Mouse (Mus musculus): ENCODE measurements at regions not wholly inside any gene's neighbourhood (a gene's known extent, or its start where the extent isn't known, plus 50 kb on each side); places are given as distances from the start of the nearest gene placed in this dataset.

DNA sequence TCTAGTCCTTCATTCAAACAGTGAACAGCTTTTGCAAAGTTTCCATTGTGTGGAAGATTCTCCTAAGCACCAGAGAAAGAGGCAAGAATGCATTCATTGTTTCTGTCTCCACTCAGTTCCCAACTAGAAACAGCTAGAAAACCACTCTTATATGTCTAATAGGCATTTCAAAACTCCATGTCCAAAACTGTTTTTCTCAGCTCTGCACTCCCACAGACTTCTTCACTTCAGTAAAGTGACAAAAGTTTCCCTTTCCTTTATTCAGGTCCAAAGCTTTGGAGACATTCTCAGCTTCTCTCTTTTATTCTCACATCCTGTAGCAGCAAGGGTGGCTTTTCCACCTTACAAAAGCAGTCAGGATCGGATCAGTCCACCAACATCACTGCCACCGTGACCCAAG lies 166.0 kb downstream of the Mreg start:
- DNase-seq (ENCODE audit: low spot score in 2 of 2): no peak

DNA sequence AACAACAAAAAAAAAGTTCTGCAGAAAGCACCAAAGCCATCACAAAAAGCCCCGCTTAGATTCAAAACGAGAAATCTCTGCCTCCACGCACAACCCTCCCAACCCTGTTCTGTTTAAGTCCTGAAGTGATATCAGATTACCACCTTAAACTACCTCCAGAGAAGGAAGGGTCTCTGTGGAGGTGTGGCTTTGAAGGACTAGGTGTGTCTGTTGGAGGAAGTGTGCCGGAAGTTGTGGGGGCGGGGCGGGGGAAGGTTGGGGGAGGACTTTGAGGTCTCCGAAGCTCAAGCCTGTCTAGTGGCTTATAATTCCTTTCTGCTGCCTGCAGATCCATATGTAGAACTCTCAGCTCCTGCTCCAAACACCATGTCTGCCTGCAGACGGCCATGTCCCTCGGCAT lies 173.6 kb downstream of the Mreg start:
- DNase-seq (ENCODE audit: low spot score in 2 of 2): no peak

DNA sequence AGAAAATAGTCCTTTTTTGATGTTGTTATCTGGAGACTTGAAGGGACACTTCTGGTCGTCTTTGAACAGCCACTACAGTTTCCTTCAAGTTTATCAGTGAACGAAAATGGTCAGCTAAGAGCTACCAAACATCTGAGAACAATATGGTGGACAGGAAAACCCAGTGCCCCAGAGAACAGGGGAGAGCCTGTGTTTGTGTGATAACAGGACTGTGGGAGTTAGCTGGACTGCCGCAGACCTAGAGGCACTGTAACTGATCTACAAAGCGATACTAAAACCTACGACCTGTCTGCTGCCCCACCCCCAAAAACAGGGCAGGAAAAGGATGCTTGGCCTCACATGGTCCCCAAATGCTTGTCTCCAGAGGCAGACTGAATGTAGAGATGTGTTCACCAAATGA lies 175.5 kb downstream of the Mreg start:
- DNase-seq (ENCODE audit: low spot score in 2 of 2): no peak

DNA sequence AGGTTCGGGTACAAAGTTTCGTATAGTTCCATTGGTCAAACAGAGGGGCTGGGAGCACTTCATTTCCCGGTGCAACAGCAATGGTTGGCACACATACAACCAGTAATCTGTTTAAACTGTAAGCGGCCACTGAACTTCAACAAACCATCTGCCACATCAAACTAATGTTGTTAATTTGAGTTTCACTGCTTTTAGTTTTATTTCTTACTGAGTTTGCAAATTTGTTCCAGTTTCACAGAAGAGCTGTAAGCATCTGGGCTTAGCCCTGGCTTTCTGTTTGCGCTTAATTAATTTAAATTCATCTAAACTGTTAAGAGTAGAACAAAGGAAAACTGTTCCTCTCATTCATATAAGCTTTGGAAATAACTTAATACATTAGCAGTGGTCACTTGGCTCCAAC lies 176.0 kb downstream of the Mreg start:
- DNase-seq (ENCODE audit: low spot score in 2 of 2): no peak

DNA sequence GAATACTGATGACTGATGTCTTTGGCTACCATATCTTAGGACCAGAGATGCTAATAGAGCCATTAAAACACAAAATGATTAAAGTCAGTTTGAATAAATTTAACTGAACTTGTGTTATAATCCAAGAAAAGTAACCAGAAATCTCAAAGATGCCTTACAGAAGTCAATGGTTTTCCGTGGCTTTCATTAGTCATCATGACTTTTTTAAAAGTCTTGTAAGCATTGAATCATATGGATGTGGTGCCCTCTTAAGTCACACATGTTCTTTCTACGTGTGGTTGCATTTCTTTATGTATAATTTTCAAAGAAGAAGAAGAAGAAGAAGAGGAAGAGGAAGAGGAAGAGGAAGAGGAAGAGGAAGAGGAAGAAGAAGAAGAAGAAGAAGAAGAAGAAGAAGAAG lies 178.2 kb downstream of the Mreg start:
- no peak for DNase-seq (ENCODE audit: low spot score in 2 of 2)

DNA sequence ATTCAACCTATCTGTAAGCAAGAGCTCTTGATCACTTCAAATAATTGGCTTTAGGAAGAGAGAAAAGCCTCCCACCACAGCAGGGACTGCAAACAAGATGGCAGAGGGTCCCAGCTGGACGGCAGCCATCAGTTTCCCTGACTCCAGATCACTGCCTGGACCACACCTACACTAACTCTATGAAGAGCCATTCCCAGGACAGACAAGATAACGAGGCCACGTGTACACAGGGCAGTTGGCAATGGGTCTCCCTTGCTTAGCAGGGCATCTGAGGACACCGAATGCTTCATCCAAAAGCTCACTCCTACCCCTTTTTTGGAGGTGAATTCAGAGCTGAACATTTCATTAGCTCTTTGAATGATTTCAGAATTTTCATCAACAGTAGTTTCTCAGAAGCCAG lies 179.9 kb downstream of the Mreg start:
- peak in 1 of 2 experiments; percentile 6 for DNase-seq (ENCODE audit: low spot score in 2 of 2)

DNA sequence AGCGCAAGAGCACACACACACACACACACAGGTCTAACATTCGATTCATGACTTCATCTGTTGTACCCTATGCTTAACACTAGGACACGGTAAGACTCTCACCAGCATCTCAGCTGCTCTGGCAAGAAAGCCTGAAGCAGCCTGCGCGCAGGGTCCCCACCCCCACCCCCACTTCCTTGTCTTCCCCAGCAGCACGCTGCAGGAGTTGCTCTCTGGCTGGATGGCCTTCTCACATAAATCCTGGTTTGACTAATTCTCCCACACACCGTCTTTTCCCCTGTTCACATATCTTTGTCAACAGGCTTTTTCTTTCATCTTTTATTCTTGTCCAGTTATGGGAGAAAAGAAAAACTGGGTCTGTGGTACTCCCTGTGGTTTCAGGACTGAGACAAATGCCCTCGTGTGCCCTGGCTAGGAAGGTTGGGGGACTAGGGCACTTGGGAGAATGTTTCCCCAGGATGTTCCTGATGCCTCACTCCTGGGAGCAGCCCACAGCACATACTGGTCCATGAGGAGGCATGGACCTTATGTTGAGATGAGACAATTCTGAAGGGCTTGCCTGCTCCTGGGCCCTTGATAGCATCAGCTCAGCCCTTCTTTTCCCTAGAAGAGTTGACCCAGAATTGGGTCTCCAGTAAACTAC lies 181.2 kb downstream of the Mreg start:
- no peak for DNase-seq (ENCODE audit: low spot score in 2 of 2)

DNA sequence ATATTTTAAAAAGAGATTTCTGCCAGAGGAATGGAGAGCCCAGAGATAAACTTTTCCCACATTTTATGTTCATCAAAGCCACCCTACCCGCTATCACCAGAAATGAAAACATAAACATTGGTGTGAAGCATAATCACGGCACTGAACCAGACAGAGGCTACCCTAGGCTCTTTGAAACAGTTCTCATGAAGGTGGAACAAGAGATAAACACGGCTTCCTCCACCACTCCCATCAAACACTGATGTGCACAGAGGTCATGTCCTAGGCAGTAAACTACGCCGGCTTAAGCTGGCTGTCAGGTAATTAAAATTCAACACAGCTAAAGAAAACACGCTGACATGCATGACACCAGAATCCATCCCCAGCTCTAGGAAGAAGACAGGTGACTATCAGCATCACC lies 182.5 kb downstream of the Mreg start:
- DNase-seq (ENCODE audit: low spot score in 2 of 2): no peak

DNA sequence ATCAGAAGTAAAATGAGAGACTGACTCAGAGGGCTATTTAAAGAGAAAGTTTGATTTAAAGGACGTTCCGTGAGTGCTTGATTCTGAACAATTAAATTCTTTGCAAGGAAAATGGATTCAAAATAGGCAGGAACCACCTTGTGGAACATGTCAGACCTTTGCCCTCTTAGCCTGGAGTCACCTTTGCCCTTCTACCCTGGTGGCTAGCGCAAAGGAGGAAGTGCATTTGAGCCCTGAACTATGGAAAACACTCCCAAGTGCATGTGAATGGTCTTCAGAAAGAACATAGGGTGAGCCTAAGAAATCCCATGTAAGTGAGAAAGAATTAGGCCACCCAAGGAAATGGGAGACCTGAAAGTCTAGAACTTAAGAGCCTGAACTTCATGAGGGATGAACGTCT lies 185.2 kb downstream of the Mreg start:
- DNase-seq (ENCODE audit: low spot score in 2 of 2): no peak

DNA sequence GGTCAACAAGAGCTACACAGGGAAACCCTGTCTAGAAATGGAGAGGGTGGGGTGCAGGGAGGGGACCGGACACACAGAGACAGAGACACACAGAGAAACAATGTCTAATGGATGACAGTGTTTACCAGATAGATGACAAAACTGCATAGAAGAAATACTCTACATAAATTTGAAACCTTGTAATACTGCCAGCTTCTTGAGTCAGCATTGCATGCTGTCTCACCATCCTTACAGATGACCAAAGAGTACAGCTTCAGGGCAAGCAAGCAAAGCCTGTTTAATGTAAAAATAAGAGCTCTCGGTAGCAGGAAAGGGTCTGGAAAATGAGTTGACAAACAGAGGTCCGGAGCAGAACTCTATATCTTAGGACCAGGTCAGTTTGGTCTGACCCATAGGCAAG lies 189.5 kb downstream of the Mreg start:
- DNase-seq (ENCODE audit: low spot score in 2 of 2): no peak

DNA sequence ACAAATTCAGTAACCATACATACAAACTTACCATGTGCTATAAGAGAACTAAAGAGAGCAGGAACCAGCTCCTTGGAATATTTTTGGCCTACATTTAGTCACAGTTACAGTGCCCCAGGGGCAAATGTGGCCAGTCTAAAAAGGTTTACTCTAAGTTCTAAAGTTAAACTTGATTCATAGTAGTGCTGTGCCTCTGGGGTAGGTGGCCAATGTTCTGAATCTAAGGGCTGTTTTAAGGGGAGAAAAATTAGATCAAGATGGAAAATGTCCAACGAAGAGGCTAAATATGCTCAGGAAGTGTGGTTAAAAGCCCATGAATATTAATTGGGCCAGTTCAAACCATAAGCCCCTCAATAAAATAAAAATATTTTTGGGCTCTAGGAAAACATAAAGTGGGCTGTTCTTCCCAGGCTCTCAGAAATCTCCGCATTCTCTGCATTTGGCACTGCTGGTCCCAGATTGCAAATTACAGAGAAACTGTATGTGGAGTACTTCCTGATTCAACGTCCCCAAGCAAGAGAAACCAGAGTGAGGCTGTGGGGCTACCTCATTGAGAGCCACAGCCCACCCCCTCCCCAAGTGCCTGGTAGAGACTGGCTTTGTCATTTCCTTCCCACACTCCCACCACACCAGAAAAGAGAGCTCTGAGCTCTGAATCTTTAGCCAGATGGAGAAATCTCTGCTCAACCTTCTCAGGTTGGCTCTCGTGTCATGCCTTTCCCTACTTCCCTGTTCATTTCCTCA lies 193.5 kb downstream of the Mreg start:
- DNase-seq (ENCODE audit: low spot score in 2 of 2): no peak

DNA sequence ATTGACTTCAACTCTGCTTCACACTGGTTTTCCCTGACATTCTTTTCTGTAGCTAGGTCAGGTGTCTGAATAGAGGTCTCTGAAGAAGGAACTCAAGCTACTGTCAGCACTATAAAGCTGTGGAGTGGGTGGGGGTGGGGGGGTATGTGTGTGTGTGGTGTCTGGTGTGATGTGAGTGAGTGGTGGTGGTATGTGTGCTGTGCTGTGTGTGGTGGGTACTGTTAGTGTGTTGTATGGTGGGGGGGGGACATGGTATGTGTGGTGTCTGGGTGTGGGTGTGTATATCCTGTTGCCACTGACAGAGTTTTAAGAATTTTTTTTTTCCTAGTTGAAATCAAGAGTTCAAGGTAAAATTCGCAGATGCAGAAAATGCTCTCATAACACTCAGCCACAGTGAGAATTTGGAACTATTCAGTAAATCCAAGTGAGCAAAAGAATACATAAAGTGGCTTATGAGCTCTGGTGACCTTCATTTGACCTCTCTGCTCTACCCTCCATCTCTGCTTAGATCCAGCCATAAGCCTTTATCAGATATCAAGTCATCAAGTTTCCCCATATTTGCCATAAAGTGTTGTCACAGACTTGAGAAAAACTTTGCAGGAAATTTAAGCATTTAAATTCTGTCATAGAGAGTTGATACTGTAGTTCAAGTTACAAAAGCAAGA lies 194.2 kb downstream of the Mreg start:
- no peak for DNase-seq (ENCODE audit: low spot score in 2 of 2)

DNA sequence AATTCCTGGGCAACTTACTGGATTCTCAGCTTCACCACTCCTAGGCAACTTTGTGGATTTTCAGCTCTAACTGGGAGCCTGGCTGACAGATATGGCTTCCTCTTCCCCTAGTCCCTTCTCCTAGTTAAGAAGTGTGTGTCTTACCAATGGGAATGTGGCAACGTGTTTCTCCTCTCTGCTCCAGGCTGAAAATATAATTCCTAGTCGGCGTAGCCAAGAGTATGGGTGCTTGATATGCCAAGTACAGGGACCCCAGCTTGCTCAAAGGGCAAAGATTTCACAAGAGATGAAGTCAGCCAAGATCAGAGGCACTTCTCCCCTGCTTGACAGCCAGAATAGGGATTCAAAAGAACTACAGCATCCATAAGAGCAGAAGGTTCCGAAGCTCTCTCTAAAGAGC lies 196.6 kb downstream of the Mreg start:
- DNase-seq (ENCODE audit: low spot score in 2 of 2): no peak

DNA sequence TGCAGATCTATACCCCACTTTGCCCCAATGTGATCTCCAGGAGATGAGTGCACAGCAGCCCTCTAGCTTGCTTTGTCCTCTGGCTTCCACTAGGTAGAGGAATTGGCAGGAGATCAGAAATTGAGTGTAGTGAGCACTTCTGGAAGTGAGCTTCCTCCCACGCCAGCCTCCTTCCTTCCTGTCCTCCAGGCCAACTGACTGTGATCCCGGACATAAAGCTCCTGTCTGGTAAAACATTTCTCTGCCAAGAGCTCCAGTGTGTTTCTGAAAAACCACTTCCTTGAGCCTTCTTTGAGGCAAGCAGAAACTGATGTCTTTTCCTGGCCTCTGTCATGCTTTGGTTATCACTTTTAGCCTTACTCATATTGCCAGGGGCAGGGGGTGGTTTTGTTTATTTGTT lies 197.5 kb downstream of the Mreg start:
- DNase-seq (ENCODE audit: low spot score in 2 of 2): no peak

DNA sequence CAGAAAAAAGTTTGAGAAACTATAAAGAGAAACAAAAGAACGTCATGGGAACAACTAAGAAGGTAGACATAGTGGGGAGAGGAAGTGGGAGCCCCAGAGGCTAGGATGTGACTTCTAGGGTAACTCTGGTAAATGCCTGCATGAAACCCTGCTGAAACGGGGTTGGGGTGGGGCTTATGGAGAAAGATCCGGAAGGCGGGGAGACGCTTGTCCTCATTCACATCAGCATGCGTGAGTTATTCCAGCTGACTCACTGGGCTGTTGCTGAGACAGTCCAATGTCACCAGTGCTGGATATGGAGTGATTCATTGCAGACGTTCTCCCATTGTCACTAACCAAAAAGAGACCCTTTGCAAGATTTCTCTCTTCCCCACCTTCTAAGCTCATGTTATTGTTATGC lies 198.2 kb downstream of the Mreg start:
- DNase-seq (ENCODE audit: low spot score in 2 of 2): peak in 1 of 2 experiments; percentile 27

DNA sequence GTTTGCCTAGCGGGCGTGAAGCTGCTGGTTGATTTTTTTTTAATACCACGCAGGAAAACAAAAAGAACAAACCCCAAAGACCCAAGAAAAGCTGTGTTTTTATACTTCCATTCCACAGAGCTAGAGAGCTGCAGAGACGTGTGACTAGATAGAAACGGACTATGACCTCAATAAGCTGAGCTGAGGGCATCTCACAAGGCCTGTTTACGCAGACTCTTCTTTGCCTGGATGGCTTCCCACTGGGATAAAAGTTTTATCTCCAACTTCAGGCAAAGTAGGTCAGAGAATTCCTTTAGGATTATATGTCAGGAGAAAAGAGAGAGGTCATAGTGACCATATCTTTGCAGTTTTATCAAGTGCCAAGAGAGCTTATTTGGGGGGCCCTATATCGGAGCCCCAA lies 199.4 kb downstream of the Mreg start:
- no peak for DNase-seq (ENCODE audit: low spot score in 2 of 2)

DNA sequence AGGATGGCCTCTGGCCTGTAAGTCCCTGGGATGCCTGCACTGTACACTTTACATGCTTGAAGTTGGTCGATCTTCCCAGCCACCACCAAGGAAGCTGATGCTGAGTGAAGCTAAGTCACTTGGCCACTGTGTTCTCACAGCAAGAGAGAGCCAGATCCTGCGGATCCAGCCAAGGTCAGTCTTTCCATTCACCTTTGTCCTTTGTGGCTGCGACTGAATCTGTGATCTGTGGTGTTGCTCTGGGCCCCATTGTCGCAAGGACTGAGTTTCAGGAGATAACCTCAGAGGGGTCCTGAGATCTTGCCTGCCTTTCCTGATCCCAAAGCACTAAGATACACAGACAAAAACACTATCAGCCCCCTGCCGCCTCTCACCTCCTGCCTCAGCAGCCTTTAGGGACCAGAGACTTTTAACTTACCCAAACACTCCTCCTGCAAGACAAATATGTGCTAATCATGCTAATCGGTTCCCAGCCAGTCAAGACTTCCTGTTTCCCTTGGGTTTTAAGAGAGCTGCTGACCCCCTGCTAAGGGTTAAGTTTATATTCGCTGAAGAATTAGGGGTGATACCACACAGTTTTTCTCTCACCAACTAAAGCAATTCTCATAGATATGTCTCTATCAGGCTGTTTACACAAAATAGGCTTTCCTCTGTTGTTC lies 202.7 kb downstream of the Mreg start:
- DNase-seq (ENCODE audit: low spot score in 2 of 2): no peak

DNA sequence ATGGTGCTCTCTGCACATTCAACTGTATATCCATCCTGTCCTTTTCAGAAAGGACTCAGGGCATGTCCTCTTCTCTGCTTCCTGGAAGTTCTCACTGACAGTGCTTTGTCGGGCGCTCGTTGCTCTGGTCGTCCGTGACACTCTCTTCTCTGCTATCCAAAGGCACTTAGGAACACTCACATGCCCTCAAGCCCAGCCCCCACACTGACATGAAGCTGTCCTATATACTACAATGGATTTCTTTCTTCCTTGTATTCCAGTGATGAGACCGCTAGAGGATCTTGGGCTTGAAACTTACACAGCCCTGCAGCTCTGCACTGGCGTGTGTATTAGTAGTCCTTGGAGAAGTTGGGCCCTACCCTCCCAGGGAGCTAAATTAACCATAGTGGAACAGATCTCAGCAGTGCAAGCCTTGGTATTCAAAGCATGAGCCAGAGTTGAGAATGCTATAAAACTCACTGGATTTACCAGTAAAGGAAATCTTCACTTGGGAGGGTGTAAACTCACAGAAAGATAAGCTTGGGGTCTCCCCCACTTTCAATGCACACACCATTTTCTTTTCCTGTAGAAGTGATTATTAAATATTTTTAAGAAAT lies 205.3 kb downstream of the Mreg start:
- no peak for DNase-seq (ENCODE audit: low spot score in 2 of 2)

DNA sequence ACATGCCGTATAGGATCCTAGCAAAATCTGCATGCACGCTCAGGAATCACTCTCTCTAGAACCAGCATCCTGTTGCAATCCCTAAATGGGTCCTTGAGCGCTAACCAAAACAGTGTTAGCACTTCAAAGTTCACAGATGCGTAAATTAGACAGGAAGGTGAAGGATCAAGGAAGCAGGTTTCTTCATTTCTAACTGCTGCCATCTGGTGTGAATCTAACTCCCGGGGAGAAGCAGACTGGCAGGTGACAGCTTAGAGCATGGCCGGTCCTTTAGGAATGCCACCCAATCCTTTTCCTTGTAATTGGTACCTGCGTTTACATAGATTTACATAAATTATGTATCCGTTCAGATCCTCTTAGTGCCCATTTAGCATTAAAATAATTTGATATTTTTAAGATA lies 206.2 kb downstream of the Mreg start:
- no peak for DNase-seq (ENCODE audit: low spot score in 2 of 2)

DNA sequence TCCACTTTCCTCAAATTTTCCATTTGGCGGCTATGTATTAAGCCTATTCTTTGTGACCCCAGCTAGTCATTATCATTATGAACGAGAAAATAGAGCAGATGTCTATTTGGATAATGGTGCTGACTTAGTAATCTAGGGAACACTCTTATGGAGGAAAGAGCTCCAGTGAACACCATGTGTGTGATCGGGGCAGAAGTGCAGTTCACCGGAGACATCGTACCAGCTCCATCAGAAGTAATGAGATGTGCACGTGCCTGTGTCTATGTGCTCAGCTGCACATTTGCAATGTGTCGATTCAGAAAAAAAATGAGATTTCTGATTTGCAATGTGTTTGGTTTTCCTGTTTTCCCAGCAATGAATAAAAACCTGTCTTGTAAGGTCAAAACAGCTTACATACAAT lies 206.6 kb downstream of the Mreg start:
- no peak for DNase-seq (ENCODE audit: low spot score in 2 of 2)

DNA sequence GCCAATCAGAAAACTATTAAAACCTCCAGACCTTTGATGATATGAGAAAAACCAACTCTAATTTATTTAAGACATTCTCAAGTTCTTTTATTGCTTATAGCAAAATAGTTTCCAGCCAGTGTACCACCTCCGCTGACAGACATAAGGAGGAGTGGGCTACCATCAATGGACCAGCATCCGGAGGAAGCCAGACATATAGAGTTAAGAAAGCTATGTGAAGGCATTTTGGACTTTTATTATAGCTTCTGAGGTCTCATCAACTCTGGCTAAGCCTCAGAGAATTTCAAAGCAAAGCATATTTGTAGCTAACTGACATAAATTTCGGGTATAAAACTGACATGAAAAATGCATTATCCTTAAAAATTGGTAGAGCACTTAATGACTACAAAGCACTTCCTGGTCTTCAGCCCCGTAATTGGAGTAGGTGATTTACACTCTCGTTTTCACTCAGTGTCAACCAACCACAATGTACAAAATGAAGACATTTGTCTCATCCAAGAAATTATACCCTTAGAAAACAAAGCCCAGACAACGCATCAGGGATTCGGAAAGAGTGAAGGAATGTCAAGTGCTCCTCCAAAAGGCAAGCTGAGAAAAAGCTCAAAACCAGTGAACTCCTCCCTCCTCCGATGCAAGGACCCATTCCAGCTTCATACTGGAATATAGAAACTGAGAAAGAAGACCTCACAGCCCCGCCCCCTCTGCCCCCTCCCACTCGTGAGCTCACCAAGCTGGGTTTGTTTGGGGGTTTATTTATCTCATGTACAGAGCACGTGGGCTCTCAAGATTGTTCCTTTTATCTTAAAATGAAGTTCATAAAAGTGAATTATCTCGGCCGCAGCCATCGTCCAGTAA lies 208.5 kb downstream of the Mreg start:
- no peak for DNase-seq (ENCODE audit: low spot score in 2 of 2)
